Mouse (Mus musculus): Measurements from ENCODE around the gene Igsf6. TPM values are rescaled to one million over a fixed set of nuclear protein-coding genes. Genes with fewer than 3 reads are reported as not detected.
A peak's percentile ranks its signal among the peaks of the same experiment; 100 is the strongest.
"Not testable (repeated sequence)": the region's sequence is repeated elsewhere in the genome, so short reads cannot be mapped to it uniquely, and the experiment has no call there.

The Igsf6 gene
- polyA plus RNA-seq, 1 experiment from 2014 or later: 1.2 TPM

- Histone ChIP-seq H3K27ac (no peak overlapping the region), H3K27me3 (replicated peaks) (no peaks in the 10 kb centered on the region), H3K9ac (no peak overlapping the region), H3K4me3 (no peak overlapping the region), H3K4me2 (replicated peaks) (no peak overlapping the region), H3K4me1 (no peaks in the 10 kb centered on the region), H3K9me3 (no peaks in the 10 kb centered on the region), H3K36me3 (peaks cover 5% of the 10 kb centered on the region; the same call in 1 of the 2 replicates)
- WGBS: 90% methylated on average over 6 of the region's 6 CpGs
- ATAC-seq (ENCODE audit: low FRiP score, low read depth): no peak
These were observed 28.5 kb downstream of the Igsf6 start for GRCm38 (mm10) chr7:121045671-121046453.

GRCm38 (mm10) chr7:121044251-121044650, 30.1 kb downstream of the Igsf6 start:
- H3K9me3 ChIP-seq: no peaks in the 10 kb centered on the region
- no peak overlapping the region for H3K27ac ChIP-seq
- no peak overlapping the region for H3K9ac ChIP-seq
- no peak for ATAC-seq (ENCODE audit: low FRiP score, low read depth)
- H3K4me3 ChIP-seq: no peak overlapping the region
- WGBS: 96% methylated on average over 1 of the region's 1 CpGs
- no peaks in the 10 kb centered on the region for H3K27me3 ChIP-seq (replicated peaks)
- no peak overlapping the region for H3K4me2 ChIP-seq (replicated peaks)
- H3K36me3 ChIP-seq: 0 out of 2 replicates have a peak, but pooled peaks cover 2% of the 10 kb centered on the region
- 0 out of 2 replicates have a peak, but pooled peaks cover 7% of the 10 kb centered on the region for H3K4me1 ChIP-seq

- Histone ChIP-seq H3K4me1 (0 out of 2 replicates have a peak, but pooled peaks cover 7% of the 10 kb centered on the region), H3K36me3 (0 out of 2 replicates have a peak, but pooled peaks cover 1% of the 10 kb centered on the region), H3K27ac (no peak overlapping the region), H3K4me3 (no peak overlapping the region), H3K9ac (no peak overlapping the region), H3K4me2 (replicated peaks) (no peak overlapping the region), H3K9me3 (no peaks in the 10 kb centered on the region), H3K27me3 (replicated peaks) (no peaks in the 10 kb centered on the region)
- WGBS: 95% methylated on average over 1 of the region's 1 CpGs
- no peak for ATAC-seq (ENCODE audit: low FRiP score, low read depth)
These were observed 30.9 kb downstream of the Igsf6 start for GRCm38 (mm10) chr7:121043510-121043909.

GRCm38 (mm10) chr7:121043004-121043403, 31.4 kb downstream of the Igsf6 start:
- H3K9me3 ChIP-seq: no peaks in the 10 kb centered on the region
- H3K27ac ChIP-seq: no peak overlapping the region
- no peaks in the 10 kb centered on the region for H3K36me3 ChIP-seq
- H3K4me3 ChIP-seq: no peak overlapping the region
- H3K9ac ChIP-seq: no peak overlapping the region
- 96% methylated on average over 3 of the region's 3 CpGs for WGBS
- H3K4me2 ChIP-seq (replicated peaks): no peak overlapping the region
- H3K27me3 ChIP-seq (replicated peaks): no peaks in the 10 kb centered on the region
- ATAC-seq (ENCODE audit: low FRiP score, low read depth): no peak
- H3K4me1 ChIP-seq: peaks cover 9% of the 10 kb centered on the region; the same call in 1 of the 2 replicates

GRCm38 (mm10) chr7:121041989-121042388, 32.4 kb downstream of the Igsf6 start:
- Histone ChIP-seq H3K9me3 (no peaks in the 10 kb centered on the region), H3K36me3 (no peaks in the 10 kb centered on the region), H3K27ac (no peak overlapping the region), H3K9ac (no peak overlapping the region), H3K4me3 (no peak overlapping the region), H3K4me1 (peaks cover 16% of the 10 kb centered on the region; the same call in 1 of the 2 replicates), H3K27me3 (replicated peaks) (no peaks in the 10 kb centered on the region), H3K4me2 (replicated peaks) (no peak overlapping the region)
- 73% methylated on average over 1 of the region's 1 CpGs for WGBS
- ATAC-seq (ENCODE audit: low FRiP score, low read depth): no peak

- no peaks in the 10 kb centered on the region for H3K9me3 ChIP-seq
- H3K4me2 ChIP-seq (replicated peaks): no peak overlapping the region
- H3K27ac ChIP-seq: no peak overlapping the region
- ATAC-seq (ENCODE audit: low FRiP score, low read depth): no peak
- no peaks in the 10 kb centered on the region for H3K36me3 ChIP-seq
- H3K9ac ChIP-seq: no peak overlapping the region
- no peak overlapping the region for H3K4me3 ChIP-seq
- 92% methylated on average over 4 of the region's 4 CpGs for WGBS
- no peaks in the 10 kb centered on the region for H3K27me3 ChIP-seq (replicated peaks)
- H3K4me1 ChIP-seq: peaks cover 28% of the 10 kb centered on the region
These were observed 33.8 kb downstream of the Igsf6 start for GRCm38 (mm10) chr7:121040595-121040994.

GRCm38 (mm10) chr7:121035161-121035721, 39.1 kb downstream of the Igsf6 start:
- Histone ChIP-seq H3K4me1 (peaks cover 27% of the 10 kb centered on the region), H3K9me3 (no peaks in the 10 kb centered on the region), H3K27me3 (replicated peaks) (no peaks in the 10 kb centered on the region), H3K27ac (peak overlapping the region; percentile 97), H3K9ac (peak overlapping the region; percentile 98), H3K36me3 (no peaks in the 10 kb centered on the region), H3K4me2 (replicated peaks) (peak overlapping the region; percentile 78), H3K4me3 (peak overlapping the region; percentile 96)
- ATAC-seq (ENCODE audit: low FRiP score, low read depth): peak; percentile 54; the same call in 1 of the 2 replicates
- WGBS: under 1% methylated on average over 24 of the region's 24 CpGs

- H3K27ac ChIP-seq: peak overlapping the region; percentile 97
- H3K27me3 ChIP-seq (replicated peaks): no peaks in the 10 kb centered on the region
- H3K4me3 ChIP-seq: peak overlapping the region; percentile 96
- under 1% methylated on average over 49 of the region's 63 CpGs for WGBS
- peak overlapping the region; percentile 78 for H3K4me2 ChIP-seq (replicated peaks)
- peaks cover 22% of the 10 kb centered on the region for H3K4me1 ChIP-seq
- H3K36me3 ChIP-seq: no peaks in the 10 kb centered on the region
- ATAC-seq (ENCODE audit: low FRiP score, low read depth): peak; percentile 84
- H3K9ac ChIP-seq: peak overlapping the region; percentile 98
- no peaks in the 10 kb centered on the region for H3K9me3 ChIP-seq
These were observed 39.7 kb downstream of the Igsf6 start for GRCm38 (mm10) chr7:121034701-121035141.

GRCm38 (mm10) chr7:121033856-121034652, 40.3 kb downstream of the Igsf6 start, which contains the start of gene Mettl9:
Gene Mettl9 (plus strand): TSS chr7:121034445.
- Histone ChIP-seq H3K4me1 (peaks cover 21% of the 10 kb centered on the region), H3K27me3 (replicated peaks) (no peaks in the 10 kb centered on the region), H3K9ac (peak within 1 kb of the TSS; percentile 98), H3K27ac (peak within 1 kb of the TSS; percentile 97), H3K36me3 (no peaks in the 10 kb centered on the region), H3K4me2 (replicated peaks) (peak within 1 kb of the TSS; percentile 78), H3K9me3 (no peaks in the 10 kb centered on the region), H3K4me3 (peak within 1 kb of the TSS; percentile 96)
- peak; percentile 95 for ATAC-seq (ENCODE audit: low FRiP score, low read depth)
- 3% methylated on average over 35 of the region's 43 CpGs for WGBS

GRCm38 (mm10) chr7:121029947-121030346, 44.4 kb downstream of the Igsf6 start:
- H3K9me3 ChIP-seq; H3K36me3 ChIP-seq; H3K27ac ChIP-seq; H3K27me3 ChIP-seq (replicated peaks); H3K4me2 ChIP-seq (replicated peaks); H3K4me3 ChIP-seq; H3K4me1 ChIP-seq; ATAC-seq (ENCODE audit: low FRiP score, low read depth); H3K9ac ChIP-seq: not testable (repeated sequence)

- no peak overlapping the region for H3K4me3 ChIP-seq
- no peak overlapping the region for H3K4me2 ChIP-seq (replicated peaks)
- 61% methylated on average over 3 of the region's 3 CpGs for WGBS
These were observed 48.1 kb downstream of the Igsf6 start for GRCm38 (mm10) chr7:121026300-121026699.

More at GRCm38 (mm10) chr7:121026300-121026699, 48.1 kb downstream of the Igsf6 start:
- H3K4me1 ChIP-seq: no peaks in the 10 kb centered on the region
- H3K27me3 ChIP-seq (replicated peaks): no peaks in the 10 kb centered on the region
- H3K27ac ChIP-seq: no peak overlapping the region
- ATAC-seq (ENCODE audit: low FRiP score, low read depth): no peak
- H3K36me3 ChIP-seq: no peaks in the 10 kb centered on the region
- no peak overlapping the region for H3K9ac ChIP-seq
- H3K9me3 ChIP-seq: no peaks in the 10 kb centered on the region
